Mouse (Mus musculus): ENCODE data around the gene Fam20c. TPM values are rescaled to one million over a fixed set of nuclear protein-coding genes. Genes with fewer than 3 reads are reported as not detected.

Gene Fam20c
- total RNA-seq, 2 experiments from 2014 or later, result 35.3 to 42.8 TPM

DNA sequence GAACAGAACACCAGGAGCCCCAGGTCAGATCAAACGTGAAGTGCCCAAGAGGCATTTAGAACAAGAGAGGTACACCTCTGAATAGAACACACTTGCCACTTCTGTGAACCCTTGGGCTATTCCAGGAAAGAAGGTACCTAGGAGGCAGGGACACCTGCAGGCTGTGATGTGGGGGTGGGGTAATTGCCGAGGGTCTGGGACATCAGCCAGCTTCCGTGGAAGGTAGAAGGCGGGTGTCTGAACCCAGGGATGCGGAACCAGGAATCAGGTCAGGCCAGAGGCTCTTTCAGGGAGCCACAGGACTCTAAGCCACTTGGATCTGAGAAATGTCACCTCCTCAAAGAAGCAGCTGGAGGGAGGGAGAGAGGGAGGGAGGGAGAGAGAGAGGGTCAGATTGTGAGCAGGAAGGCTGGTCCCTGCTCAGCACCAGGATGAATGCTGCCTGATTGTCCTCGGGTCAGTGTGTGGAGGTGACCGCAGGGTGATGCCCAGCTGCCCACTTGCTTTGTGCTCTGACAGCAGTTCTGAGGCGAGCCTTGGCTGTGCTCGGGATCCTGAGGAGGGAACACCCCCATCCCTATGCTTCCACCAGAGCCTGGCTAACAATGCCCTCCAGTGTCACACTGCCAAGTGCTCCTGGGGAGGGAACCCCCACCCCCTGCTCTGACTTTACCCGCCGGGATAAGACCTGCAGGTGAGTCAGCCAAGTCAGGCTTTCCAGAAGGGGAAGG is 34.3 kb downstream of the Fam20c start:
- intact Hi-C loops (cut with DNase I), result no loop called here
- DNase-seq (ENCODE audit: low spot score in 2 of 2), result no peak

- intact Hi-C loops (cut with DNase I), result no loop called here
- DNase-seq (ENCODE audit: low spot score in 2 of 2), result no peak
Measured at GRCm38 (mm10) chr5:138790954-138791480, 36.7 kb downstream of the Fam20c start.

DNA sequence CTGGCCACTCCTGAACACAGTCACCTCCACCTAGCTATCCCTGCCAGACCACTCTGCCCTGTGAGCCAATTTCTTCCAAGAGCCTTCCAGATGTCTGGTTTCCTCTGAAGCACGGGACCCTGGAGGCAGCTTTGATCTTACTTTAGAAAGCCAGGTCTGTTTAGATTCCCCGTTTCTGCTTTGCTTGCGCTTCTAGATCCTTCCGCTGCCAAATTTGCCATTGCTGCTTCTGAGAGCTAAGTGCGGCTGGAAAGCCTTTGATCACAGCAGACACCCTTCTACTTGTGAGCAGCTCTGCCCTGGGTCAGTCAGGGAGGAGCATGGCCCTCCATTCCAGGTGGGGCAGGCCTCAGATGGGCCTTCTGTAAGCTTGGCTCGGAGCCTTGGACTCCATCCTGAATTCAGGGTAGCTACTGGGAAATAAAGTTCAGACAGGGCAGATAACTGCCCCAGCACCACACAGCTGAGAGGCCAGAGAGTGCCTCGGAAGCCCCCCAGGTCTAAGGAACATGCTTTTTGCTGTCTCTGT is 47.3 kb downstream of the Fam20c start:
- DNase-seq (ENCODE audit: low spot score in 2 of 2), result no peak
- intact Hi-C loops (cut with DNase I), result no loop called here

DNA sequence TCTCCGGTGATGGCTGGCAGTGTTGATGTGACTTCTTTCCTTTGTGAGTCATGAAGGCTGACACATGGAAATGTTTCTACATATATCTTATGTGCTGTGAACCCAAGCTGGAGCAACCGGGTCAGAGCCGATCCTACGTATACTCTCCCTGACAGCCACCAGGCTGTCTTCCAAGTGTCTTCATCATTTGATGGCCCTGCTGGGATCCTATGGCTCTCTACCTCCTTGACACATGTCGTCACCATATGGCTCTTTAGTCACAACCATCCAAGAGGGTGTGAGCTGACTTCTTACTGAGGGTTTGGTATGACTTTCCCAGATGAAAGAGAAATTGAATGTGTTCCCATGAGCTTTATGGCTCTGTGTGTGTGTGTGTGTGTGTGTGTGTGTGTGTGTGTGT is 50.0 kb downstream of the Fam20c start:
- DNase-seq (ENCODE audit: low spot score in 2 of 2), result no peak
- intact Hi-C loops (cut with DNase I), result no loop called here

GRCm38 (mm10) chr5:138809767-138810166 is 55.5 kb downstream of the Fam20c start:
- no peak for DNase-seq (ENCODE audit: low spot score in 2 of 2)
- intact Hi-C loops (cut with DNase I), result no loop called here

DNA sequence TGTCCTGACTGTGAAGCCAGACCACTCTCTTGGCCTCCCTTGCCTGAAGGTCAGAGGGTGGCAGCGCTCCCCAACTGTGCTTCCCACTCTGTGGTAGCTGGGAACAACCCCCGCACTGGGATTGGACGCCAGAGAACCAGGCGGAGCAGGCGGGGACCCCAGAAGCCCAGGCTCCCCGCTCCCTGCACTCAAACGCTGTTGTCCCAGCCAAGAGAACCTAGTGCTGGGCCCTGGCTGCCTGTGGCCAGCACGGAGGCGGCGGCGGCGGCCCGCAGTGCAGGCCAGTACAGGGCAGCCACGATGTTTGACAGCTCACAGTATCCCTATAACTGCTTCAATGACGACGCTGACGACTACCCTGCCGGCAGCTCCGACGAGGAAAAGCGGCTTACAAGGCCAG is 65.5 kb downstream of the Fam20c start, which contains the start of gene Gm5294:
Gene Gm5294 (plus strand): TSS at position 301 of the 400 bp plus-strand sequence.
- no peak for DNase-seq (ENCODE audit: low spot score in 2 of 2)
- intact Hi-C loops (cut with DNase I), result no loop called here

GRCm38 (mm10) chr5:138820717-138821332 is 66.5 kb downstream of the Fam20c start:
- DNase-seq (ENCODE audit: low spot score in 2 of 2), result no peak
- intact Hi-C loops (cut with DNase I), result no loop called here

GRCm38 (mm10) chr5:138825090-138825489 is 70.8 kb downstream of the Fam20c start:
- DNase-seq (ENCODE audit: low spot score in 2 of 2), result no peak
- intact Hi-C loops (cut with DNase I), result no loop called here

DNA sequence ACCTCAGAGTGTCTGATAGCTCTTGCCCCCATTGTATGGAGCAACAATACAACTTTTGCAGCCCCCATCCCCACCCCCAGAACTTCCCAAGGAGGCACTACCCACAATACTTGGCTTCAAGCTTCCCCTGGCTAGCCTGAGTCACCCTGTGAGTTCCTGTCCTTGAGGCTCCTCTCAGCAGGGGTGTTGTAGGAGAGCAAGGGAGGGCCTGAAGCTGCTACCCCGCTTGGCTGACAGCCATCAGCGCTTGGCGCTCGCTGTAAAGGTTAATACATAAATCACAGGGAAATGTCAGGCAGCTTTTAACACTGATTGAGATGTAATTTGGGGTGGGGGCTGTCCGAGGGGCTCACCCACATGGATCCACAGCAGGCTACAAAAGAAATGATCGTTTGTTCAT is 79.1 kb downstream of the Fam20c start:
- intact Hi-C loops (cut with DNase I), result no loop called here
- no peak for DNase-seq (ENCODE audit: low spot score in 2 of 2)

GRCm38 (mm10) chr5:138834910-138835309 is 80.6 kb downstream of the Fam20c start:
- intact Hi-C loops (cut with DNase I), result no loop called here
- no peak for DNase-seq (ENCODE audit: low spot score in 2 of 2)

DNA sequence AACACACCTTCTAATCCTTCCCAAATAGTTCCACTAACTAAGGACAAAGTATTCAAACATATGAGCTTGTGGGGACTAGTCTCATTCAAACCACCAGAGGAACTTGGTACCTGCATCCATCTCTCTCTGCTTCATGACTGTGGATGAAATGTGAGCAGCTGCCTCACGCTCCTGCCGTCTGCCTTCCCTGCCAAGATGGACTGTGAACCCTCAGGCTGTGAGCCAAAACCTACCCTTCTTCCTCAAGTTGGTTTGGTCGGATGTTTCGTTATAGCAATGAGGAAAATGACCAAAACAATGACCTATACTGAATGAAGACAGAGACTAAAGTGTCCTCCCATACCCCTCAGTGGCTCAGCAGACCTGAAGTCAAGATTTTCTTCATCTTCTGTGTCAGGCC is 86.7 kb downstream of the Fam20c start:
- DNase-seq (ENCODE audit: low spot score in 2 of 2), result no peak

GRCm38 (mm10) chr5:138843168-138843824 is 89.0 kb downstream of the Fam20c start:
- no peak for DNase-seq (ENCODE audit: low spot score in 2 of 2)
- intact Hi-C loops (cut with DNase I), result no loop called here

More for the DNA sequence above, 86.7 kb downstream of the Fam20c start:
- intact Hi-C loops (cut with DNase I), result no loop called here

DNA sequence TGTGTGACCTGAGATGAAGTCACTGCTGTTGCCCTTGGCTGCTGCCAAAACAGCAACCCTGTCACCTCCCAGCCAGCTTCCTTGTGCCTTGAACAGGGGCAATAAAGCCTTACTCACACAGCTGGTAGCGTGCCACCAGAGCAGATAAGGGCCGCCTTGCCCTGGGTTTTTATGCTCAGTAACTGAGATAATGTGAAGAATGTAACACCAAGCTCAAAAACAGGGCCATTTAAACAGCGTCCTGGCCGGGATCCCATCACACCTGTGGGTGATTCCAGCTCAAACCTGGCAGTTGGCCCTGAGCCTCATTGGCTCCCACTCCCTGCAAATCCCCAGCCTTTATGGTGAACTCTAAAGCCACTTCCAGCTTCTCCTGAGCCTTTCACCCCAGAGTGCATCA is 92.2 kb downstream of the Fam20c start:
- intact Hi-C loops (cut with DNase I), result loop anchor here (5.0 kb wide), 2 partner anchors 231 to 311 kb away; no protein-coding TSS in a partner anchor
- no peak for DNase-seq (ENCODE audit: low spot score in 2 of 2)

DNA sequence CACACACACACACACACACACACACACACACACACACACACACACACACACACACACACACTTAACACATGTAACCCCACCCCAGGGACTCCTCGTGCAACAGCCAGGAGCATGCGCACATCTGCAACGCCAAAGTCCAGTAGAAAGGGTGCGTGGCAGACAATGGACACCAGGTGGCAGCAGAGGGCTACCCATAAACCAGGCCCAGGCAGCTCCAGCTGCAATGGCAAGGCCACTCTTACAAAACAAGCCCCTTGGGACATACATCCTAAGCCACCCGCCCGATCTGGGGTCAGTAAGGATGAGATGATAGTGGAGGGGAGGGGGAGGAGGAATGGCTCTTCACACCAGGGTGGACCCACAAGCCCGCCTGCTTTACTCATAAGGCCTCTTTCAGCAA is 93.8 kb downstream of the Fam20c start:
- DNase-seq (ENCODE audit: low spot score in 2 of 2), result peak; percentile 89 to 90
- intact Hi-C loops (cut with DNase I), result loop anchor here (2.0 to 5.0 kb wide), 3 partner anchors 229 to 331 kb away; no protein-coding TSS in a partner anchor

DNA sequence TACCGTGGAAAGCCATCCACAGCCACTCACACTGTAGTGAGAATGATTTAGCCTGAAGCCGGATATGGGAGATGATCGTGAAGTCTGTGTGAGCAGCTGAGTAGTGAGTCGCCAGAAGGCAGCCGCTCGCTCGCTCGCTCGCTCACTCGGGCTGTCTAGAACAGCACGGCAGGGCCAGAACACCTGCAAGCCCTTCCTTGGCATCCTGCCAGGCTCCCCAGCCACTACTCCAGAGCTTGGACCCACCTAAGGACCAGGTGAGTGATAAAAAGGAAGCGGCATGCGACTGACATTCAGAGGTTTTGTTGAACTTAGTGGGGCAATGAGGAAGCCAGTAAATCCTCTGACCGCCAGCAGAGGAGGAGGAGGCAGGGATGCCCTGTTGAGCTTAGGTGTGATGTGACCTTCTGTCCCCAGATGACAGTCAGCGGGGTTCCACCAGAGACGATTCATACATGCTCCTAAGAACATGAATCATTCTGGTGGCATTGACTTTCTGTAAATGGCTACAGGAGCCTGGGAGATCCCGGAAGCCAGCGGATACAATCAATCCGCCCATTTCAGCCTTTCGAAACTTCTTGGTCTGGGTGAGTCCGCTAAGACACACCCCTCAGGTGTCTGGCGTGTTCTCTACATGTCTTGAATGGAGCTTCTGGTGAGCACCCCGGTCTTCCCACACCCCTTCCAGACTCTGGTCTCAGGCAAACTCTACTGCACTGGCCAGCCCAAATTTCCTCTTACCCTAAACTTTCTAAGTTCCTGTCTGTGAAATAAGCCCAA is 95.6 kb downstream of the Fam20c start:
- no peak for DNase-seq (ENCODE audit: low spot score in 2 of 2)

DNA sequence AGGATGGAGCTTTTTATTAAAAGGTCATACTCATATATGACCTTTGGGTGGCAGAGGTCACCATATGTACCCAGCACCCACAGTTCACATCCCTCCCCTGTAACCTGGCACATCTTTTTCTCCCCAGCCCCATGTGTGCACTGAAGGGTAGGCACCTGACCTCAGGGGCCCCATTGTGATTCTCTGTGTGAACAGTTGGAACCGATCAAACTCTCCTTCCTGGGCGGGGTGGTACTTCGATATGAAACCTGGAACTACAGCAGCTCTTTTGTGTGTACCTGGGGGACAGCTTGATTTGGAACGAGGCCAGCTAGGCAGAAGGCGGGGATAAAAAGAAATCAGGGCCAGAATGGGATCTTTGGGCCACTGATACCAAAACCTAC is 96.1 kb downstream of the Fam20c start:
- intact Hi-C loops (cut with DNase I), result no loop called here
- no peak for DNase-seq (ENCODE audit: low spot score in 2 of 2)

More for the DNA sequence above, 95.6 kb downstream of the Fam20c start:
- intact Hi-C loops (cut with DNase I), result loop anchor here (1.0 to 5.0 kb wide), 4 partner anchors 157 to 329 kb away; no protein-coding TSS in a partner anchor

DNA sequence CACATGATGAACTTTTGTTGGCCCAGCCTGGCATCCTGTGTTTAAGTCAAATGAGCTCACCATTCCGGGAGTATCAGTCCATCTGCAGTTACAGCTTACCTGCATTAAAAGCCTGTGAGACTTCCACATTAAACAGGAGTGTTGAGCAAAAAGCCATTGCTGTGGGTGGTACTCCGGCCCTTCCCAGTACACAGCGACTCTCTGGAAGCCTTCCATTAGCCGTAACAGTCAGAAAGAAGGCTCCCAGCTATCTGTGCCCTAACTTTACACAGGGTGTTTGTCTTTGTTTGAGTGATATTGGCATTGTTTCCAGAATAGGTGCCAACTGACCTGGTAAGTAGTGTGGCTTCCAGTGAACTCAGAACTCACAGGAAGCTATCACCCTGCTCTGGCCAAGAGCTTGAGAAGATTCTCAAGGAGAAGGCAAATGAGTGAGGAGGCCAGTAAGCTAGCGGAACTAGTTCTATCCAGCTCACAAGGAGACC is 97.0 kb downstream of the Fam20c start:
- no peak for DNase-seq (ENCODE audit: low spot score in 2 of 2)
- intact Hi-C loops (cut with DNase I), result no loop called here

GRCm38 (mm10) chr5:138852151-138852550 is 97.8 kb downstream of the Fam20c start:
- no peak for DNase-seq (ENCODE audit: low spot score in 2 of 2)
- intact Hi-C loops (cut with DNase I), result no loop called here

DNA sequence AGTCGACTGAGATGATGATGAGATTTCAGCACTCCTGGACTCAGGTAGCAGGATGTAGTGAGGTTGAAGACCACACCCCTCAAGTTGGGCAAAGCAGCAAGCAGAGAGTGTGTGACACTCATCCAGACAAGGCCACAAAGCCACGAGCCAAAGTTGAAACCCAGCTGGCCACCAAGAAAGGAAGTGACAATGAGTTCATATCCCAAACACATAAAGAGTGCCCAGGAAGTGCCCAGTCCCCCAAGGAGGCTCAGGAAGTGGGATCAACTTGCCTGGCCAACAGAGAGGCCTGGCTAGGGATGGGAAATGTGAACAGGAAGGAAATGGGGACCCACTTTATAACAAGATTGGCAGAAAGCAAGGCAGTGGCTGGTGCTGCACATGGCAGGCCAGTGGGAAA is 99.0 kb downstream of the Fam20c start:
- intact Hi-C loops (cut with DNase I), result no loop called here
- no peak for DNase-seq (ENCODE audit: low spot score in 2 of 2)

Measured in left cerebral cortex, postnatal 36 days (tissue).